In genomic region chr9:91561331-91561730, GRCm38 (mm10) we compare ENCODE assay signal across 13 mouse cellular contexts.
"Had no signal": no experiment of that assay in that cellular context is flagged by ENCODE, and none has a peak within 500 bp of the region (broad histone marks: within the 10 kb centered on the region; RNA-seq: fewer than 3 reads in every experiment).

No protein-coding gene starts in this region.

- ATAC-seq: liver, postnatal 0 days; midbrain, embryonic 16.5 days had no signal

- H3K4me2 ChIP-seq: limb, embryonic 12.5 days; liver, embryonic 13.5 days had no signal

- H3K36me3 ChIP-seq: limb, embryonic 12.5 days; liver, embryonic 13.5 days had no signal

- H3K4me1 ChIP-seq: limb, embryonic 12.5 days; liver, embryonic 13.5 days had no signal

- H3K9me3 ChIP-seq: limb, embryonic 12.5 days; liver, embryonic 13.5 days had no signal

- H3K9ac ChIP-seq: limb, embryonic 12.5 days; liver, embryonic 13.5 days; liver, postnatal 0 days had no signal

- H3K27me3 ChIP-seq: limb, embryonic 12.5 days; liver, embryonic 13.5 days had no signal

- H3K27ac ChIP-seq: left cerebral cortex, adult 2 months; limb, embryonic 12.5 days; liver, embryonic 13.5 days had no signal

- H3K4me3 ChIP-seq: left cerebral cortex, adult 2 months; limb, embryonic 12.5 days; liver, embryonic 13.5 days had no signal

- DNase-seq: kidney, adult 18-20 months; kidney, postnatal 10 days; kidney, postnatal 4 days; liver; liver, embryonic 13.5 days; liver, postnatal 0 days; right cerebral cortex, postnatal 4 days; spleen, adult 18-20 months; thymus, adult 18-20 months; thymus, postnatal 25 days had no signal
